Mouse (Mus musculus) bone marrow, adult 2 months (tissue): Measurements from ENCODE around the gene Cdc42bpg. TPM values are rescaled to one million over a fixed set of nuclear protein-coding genes. Genes with fewer than 3 reads are reported as not detected.

Experiments used
- H3K27ac ChIP-seq: fragments of 200-500 bp; 2 replicates; pipeline ENCODE4 v1.5.1; 2012; ENCODE audit warnings: low read depth, mild to moderate bottlenecking, control low read depth, inconsistent platforms, low read length; ENCODE audit not compliant: control insufficient read depth, poor library complexity, insufficient read depth
- H3K4me1 ChIP-seq: fragments of 200-500 bp; 2 replicates; pipeline ENCODE4 v1.6.1; 2011; ENCODE audit warnings: low read length; ENCODE audit not compliant: control insufficient read depth, insufficient read depth
- H3K4me3 ChIP-seq: fragments of 200-500 bp; replicated peaks from 2 replicates; pipeline ENCODE3; 2011; ENCODE audit warnings: mild to moderate bottlenecking, low read depth, low read length, control low read depth; ENCODE audit not compliant: control insufficient read depth
- CTCF ChIP-seq: fragments of 200-500 bp; IDR thresholded peaks from 2 replicates; pipeline ENCODE4 v1.5.1; 2011; ENCODE audit warnings: low read length, control low read depth; ENCODE audit not compliant: control insufficient read depth, insufficient read depth
- POLR2A ChIP-seq: fragments of 200-500 bp; IDR thresholded peaks from 2 replicates; pipeline ENCODE4 v1.6.1; 2011; ENCODE audit warnings: low read depth, mild to moderate bottlenecking, control low read depth, low read length, borderline replicate concordance; ENCODE audit not compliant: control insufficient read depth
- WGBS: fragments of 180-500 bp; shearing (Covaris S2); methylation state at CpG from one replicate; pipeline ENCODE4 v1.1.7; 2018; 5-methylcytosine and 5-hydroxymethylcytosine counted together
- polyA plus RNA-seq: library from polyadenylated mRNA; stranded (reverse); fragments of >200 nt; gene quantifications from 2 replicates; pipeline ENCODE4 v1.2.4, GENCODE M21; 2011; ENCODE audit warnings: low replicate concordance; ENCODE audit not compliant: missing spikeins, insufficient read depth, insufficient read length

The Cdc42bpg gene
- polyA plus RNA-seq, 1 experiment: 13.6 TPM

DNA sequence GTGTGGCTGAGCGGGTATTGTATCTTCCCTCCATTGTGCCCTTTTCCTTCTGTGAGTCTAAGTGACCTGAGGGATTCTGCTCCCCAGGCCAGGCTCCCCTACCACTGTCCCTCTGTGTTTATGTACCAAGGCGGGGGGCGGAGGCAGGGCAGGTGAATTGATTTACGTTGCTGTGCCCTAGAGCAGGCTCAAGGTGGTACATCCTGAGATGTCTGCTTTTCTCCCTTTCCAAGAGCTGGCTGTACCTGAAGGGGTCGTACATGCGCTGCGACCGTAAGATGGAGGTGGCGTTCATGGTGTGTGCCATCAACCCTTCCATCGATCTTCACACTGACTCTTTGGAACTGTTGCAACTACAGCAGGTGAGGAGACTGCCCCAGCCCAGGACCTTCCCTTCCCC is 30.7 kb downstream of the Cdc42bpg start:
- 92% methylated on average over 10 of the region's 10 CpGs for WGBS
- no peak for TF ChIP-seq POLR2A
- no peak for TF ChIP-seq CTCF
- Histone ChIP-seq H3K4me3 (no peak overlapping the region), H3K27ac (no peak overlapping the region), H3K4me1 (peaks cover 1% of the 10 kb centered on the region; the same call in 1 of the 2 replicates)

DNA sequence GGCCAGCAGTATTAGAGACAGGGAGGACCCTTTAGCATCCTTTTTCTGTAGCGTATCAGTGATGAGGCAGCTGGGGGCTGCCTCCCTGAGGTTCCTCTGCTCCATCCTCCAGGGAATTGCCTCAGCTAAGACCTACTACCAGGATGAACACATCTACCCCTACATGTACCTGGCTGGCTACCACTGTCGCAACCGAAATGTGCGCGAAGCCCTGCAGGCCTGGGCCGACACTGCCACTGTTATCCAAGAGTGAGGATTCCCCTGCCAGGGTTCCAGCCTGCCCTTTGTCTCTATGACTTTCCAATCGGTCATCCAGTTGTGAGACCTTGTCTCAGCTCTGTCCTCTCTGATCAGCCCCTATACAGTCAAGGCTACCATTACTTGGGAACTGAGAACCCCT is 31.9 kb downstream of the Cdc42bpg start:
- Histone ChIP-seq H3K4me3 (no peak overlapping the region), H3K27ac (no peak overlapping the region), H3K4me1 (peaks cover 4% of the 10 kb centered on the region; the same call in 1 of the 2 replicates)
- WGBS: 93% methylated on average over 7 of the region's 7 CpGs
- TF ChIP-seq CTCF (no peak), POLR2A (no peak)

DNA sequence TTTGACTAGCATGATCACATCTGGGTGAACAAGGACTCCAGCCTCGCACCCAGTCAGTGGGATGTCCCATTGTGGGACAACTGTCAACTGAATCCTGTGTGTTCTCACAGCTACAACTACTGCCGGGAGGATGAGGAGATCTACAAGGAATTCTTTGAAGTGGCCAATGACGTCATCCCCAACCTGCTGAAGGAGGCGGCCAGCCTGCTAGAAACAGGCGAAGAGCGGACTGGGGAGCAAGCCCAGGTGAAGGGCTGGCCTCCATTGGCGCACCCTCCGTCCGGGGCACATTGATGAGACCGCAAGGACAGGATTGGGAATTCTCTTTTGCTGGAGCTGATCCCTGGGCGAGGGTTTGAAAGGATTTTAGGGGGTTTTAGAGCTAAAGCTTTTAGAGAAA is 32.5 kb downstream of the Cdc42bpg start:
- 92% methylated on average over 11 of the region's 11 CpGs for WGBS
- no peak overlapping the region for H3K27ac ChIP-seq
- TF ChIP-seq CTCF (no peak), POLR2A (no peak)
- peaks cover 7% of the 10 kb centered on the region for H3K4me1 ChIP-seq
- H3K4me3 ChIP-seq: no peak overlapping the region

DNA sequence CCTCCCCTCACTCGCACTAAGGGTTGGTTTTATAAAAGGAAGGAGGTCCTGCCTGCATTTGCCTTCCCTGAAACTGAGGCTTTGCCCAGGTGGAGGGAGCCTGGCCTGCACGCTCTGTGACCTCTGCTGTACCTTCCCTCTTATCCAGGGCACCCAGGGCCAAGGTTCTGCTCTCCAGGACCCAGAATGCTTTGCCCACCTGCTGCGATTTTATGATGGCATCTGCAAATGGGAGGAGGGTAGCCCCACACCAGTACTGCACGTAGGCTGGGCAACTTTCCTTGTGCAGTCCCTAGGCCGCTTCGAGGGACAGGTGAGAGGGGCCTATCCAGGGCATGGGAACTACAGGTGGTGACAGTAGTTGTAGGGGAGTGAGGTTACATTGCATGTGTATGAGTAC is 32.9 kb downstream of the Cdc42bpg start:
- Histone ChIP-seq H3K4me3 (no peak overlapping the region), H3K27ac (no peak overlapping the region), H3K4me1 (peaks cover 7% of the 10 kb centered on the region)
- no peak for TF ChIP-seq CTCF
- no peak for TF ChIP-seq POLR2A
- WGBS: 85% methylated on average over 6 of the region's 6 CpGs

DNA sequence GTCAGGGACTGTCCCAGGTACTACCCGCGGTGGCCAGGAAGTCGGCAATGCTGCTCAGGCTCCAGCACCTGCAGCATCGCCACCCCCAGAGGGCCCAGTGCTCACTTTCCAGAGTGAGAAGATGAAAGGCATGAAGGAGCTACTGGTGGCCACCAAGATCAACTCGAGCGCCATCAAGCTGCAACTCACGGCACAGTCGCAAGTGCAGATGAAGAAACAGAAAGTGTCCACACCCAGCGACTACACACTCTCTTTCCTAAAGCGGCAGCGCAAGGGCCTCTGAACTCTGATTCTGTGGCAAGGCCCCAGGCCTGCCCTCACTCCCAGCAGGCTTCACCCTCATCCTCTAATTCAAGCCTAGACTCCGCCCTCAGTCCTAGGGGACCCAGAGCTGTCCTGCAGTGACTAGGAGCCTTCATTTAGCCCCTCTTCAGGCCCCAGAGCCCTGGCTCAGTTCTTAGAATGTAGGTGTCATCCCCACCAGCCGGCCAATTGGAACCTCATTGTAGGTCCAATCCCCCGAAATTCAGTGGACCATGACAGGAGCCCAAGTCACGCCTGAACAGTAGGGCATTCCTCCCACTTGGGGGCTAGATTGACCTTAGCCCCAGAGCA is 33.7 kb downstream of the Cdc42bpg start:
- Histone ChIP-seq H3K27ac (peak overlapping the region; percentile 89), H3K4me1 (peaks cover 7% of the 10 kb centered on the region), H3K4me3 (peak overlapping the region; percentile 58)
- peak; percentile 50; the same call in 1 of the 2 replicates for TF ChIP-seq POLR2A
- TF ChIP-seq CTCF: peak; percentile 74
- 15% methylated on average over 15 of the region's 15 CpGs for WGBS

DNA sequence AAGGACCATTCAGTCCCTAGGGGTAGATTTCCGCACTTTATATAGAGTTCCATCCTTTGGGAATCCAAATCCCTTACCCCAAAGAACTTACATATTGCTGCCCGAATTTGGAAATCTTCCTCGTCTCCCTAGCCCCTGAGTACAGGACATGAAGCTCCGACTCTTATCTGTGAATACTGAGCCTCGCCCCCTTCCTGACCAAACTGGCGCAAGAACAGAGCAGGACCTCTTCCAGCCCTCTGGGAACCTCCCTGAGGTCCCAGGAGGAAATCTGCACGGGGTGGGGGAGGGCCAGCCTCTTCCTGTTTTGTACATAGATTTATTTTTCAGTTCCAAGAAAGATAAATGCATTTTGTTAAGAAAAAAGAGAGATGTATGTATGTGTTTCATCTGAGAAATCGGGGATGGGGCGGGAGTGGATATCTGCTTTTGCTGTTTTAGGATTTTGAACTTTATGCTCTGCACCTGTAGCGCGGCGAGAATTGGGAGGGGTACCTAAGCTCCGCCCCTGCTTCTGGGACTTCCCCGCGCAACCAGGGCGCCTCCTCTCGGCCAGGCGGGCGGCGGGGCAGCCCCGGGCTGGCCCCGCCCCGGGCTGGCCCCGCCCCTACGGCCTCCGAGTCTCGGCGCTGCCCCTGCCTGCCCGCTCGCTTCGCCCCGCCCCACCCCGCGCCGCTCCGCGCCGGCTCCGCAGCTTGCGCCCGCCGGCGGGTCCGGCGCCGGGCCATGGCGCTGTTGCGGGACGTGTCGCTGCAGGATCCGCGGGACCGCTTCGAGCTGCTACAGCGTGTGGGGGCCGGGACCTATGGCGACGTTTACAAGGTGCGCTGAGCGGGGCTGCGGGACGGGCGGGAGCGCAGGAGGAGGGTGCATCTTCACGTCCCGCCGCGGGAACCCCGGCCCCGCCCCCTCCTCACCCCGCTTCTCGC is 34.5 kb downstream of the Cdc42bpg start, which contains the start of gene Map4k2:
Gene Map4k2, plus strand, starts transcription at position 612 of the 929 bp plus-strand sequence.
- under 1% methylated on average over 71 of the region's 72 CpGs for WGBS
- H3K4me3 ChIP-seq: peak within 1 kb of the TSS; percentile 88
- TF ChIP-seq CTCF: peak; percentile 4; the same call in 1 of the 2 replicates
- TF ChIP-seq POLR2A: peak; percentile 50; the same call in 1 of the 2 replicates
- H3K27ac ChIP-seq: peak within 1 kb of the TSS; percentile 93
- peaks cover 7% of the 10 kb centered on the region for H3K4me1 ChIP-seq

DNA sequence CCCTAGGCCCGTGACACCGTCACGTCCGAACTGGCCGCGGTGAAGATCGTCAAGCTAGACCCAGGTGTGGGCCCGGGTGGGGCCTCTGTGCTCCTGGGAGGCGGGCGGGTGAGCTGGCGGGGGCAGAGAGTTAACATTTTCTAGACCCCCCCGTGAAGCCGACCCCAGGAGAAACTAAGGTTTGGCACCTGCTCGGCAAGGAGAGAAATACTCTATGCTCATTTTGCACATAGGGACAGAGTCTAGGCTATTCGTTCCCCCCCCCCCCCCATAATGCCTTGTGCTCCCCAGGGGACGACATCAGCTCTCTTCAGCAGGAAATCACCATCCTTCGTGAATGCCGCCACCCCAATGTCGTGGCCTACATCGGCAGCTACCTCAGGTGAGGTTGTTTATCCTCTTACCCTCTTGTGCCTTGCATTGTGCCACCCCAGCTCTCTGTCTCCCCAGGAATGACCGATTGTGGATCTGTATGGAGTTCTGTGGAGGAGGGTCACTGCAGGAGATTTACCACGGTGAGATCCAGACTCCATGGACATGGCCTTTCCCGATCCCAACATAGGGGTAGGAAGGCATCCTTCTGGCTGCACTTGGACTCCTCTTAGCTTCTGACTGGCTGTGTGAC is 35.3 kb downstream of the Cdc42bpg start:
- Histone ChIP-seq H3K4me3 (peak overlapping the region; percentile 88), H3K4me1 (peaks cover 12% of the 10 kb centered on the region), H3K27ac (peak overlapping the region; percentile 93)
- WGBS: 2% methylated on average over 23 of the region's 23 CpGs
- no peak for TF ChIP-seq CTCF
- no peak for TF ChIP-seq POLR2A

DNA sequence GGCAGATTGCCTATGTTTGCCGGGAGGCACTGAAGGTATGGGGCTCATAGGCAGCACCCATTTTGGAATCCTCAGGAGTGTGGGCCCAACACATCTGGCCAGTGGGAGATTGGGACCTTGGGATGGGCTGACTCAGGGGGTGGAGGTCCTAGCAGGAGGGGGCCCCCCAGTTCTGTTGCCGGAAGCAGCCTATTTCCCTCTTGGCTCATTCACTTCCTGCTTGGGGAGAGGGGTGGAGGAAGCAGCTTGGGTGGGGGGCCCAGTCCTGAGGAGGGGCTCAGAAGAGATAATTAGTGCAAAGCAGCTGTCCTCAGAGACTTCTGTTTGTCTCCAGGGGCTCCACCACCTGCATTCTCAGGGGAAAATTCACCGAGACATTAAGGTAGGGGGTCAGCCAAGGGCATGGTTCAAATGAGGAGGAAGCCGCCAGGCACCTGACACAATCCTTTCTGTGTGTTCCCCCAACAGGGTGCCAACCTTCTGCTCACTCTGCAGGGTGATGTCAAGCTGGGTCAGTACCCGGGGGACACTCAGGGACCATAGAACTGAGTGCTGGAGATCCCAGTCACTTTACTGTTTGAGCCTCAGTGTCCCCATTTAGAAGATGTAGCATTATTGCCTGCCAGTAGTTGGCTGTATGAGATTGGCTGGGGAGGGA is 36.1 kb downstream of the Cdc42bpg start:
- Histone ChIP-seq H3K4me1 (peaks cover 16% of the 10 kb centered on the region), H3K4me3 (peak overlapping the region; percentile 88), H3K27ac (peak overlapping the region; percentile 93)
- WGBS: 30% methylated on average over 5 of the region's 5 CpGs
- TF ChIP-seq CTCF: no peak
- TF ChIP-seq POLR2A: no peak
